Mouse (Mus musculus) embryonic fibroblast, embryonic 13.5 days (primary cell): ENCODE measurements around the gene Pacrg.

ENCODE experiments used
- CTCF ChIP-seq: IDR thresholded peaks from 2 replicates; pipeline ENCODE4 v1.5.1; 2011; ENCODE audit warnings: mild to moderate bottlenecking, control low read depth, low read length, moderate library complexity, borderline replicate concordance; ENCODE audit not compliant: insufficient read depth
- POLR2A ChIP-seq: IDR thresholded peaks from 2 replicates; pipeline ENCODE4 v1.6.1; 2011; ENCODE audit warnings: low read depth, mild to moderate bottlenecking, control low read depth, low read length, moderate library complexity

GRCm38 (mm10) chr17:10597741-10598140 is 242.4 kb downstream of the Pacrg start:
- TF ChIP-seq CTCF (no peak), POLR2A (no peak)
